Mouse (Mus musculus) limb, embryonic 13.5 days (tissue): Measurements from ENCODE around the gene Bcas3. TPM values are rescaled to one million over a fixed set of nuclear protein-coding genes. Genes with fewer than 3 reads are reported as not detected.
A peak's percentile ranks its signal among the peaks of the same experiment; 100 is the strongest.

ENCODE experiments used
- ATAC-seq: fragments of 200-750 bp; cut with Nextera tagmentation; 2 replicates; pipeline ENCODE4 v1.8.0; 2017; ENCODE audit warnings: low read depth, moderate number of reproducible peaks, moderate TSS enrichment; ENCODE audit not compliant: low FRiP score
- H3K27ac ChIP-seq: fragments of 300-500 bp; sonication (generic); 2 replicates; pipeline ENCODE4 v1.5.1; 2015; ENCODE audit warnings: inconsistent platforms, mild to moderate bottlenecking, moderate library complexity
- H3K27me3 ChIP-seq: fragments of 300-500 bp; sonication (generic); 2 replicates; pipeline ENCODE4 v1.6.1; 2015; ENCODE audit warnings: mild to moderate bottlenecking, inconsistent platforms
- H3K36me3 ChIP-seq: fragments of 300-500 bp; sonication (generic); 2 replicates; pipeline ENCODE4 v1.6.1; 2015; ENCODE audit warnings: inconsistent platforms, mild to moderate bottlenecking, moderate library complexity
- H3K4me1 ChIP-seq: fragments of 300-500 bp; sonication (generic); 2 replicates; pipeline ENCODE4 v1.6.1; 2015; ENCODE audit warnings: inconsistent platforms
- H3K4me2 ChIP-seq: fragments of 300-500 bp; sonication (generic); replicated peaks from 2 replicates; pipeline ENCODE4 v1.6.1; 2015; ENCODE audit warnings: inconsistent platforms, mild to moderate bottlenecking, moderate library complexity
- H3K4me3 ChIP-seq: fragments of 300-500 bp; sonication (generic); 2 replicates; pipeline ENCODE4 v1.5.1; 2015; ENCODE audit warnings: moderate library complexity, mild to moderate bottlenecking, inconsistent platforms
- H3K9ac ChIP-seq: fragments of 300-500 bp; sonication (generic); 2 replicates; pipeline ENCODE4 v1.6.1; 2015; ENCODE audit warnings: mild to moderate bottlenecking, inconsistent platforms
- H3K9me3 ChIP-seq: fragments of 300-500 bp; sonication (generic); 2 replicates; pipeline ENCODE4 v1.6.1; 2016; ENCODE audit warnings: inconsistent platforms
- WGBS: fragments of 180-500 bp; shearing (Covaris S2); methylation state at CpG from one replicate; pipeline ENCODE4 v1.1.7; 2015; 5-methylcytosine and 5-hydroxymethylcytosine counted together
- polyA plus RNA-seq: library from polyadenylated mRNA; unstranded; fragments of >200 nt; fragmentation: Nextera tagmentation; extraction: Ambion mirVana; gene quantifications from 2 replicates; pipeline ENCODE4 v1.2.1, GENCODE M21; 2015

Gene Bcas3
- polyA plus RNA-seq, 1 experiment from 2014 or later, result 30.3 TPM

- peak; percentile 59 for ATAC-seq
Observed at GRCm38 (mm10) chr11:85524841-85525500, 172.0 kb downstream of the Bcas3 start.

GRCm38 (mm10) chr11:85525501-85525885, 172.5 kb downstream of the Bcas3 start:
- Histone ChIP-seq H3K4me1 (peaks cover 44% of the 10 kb centered on the region), H3K9me3 (no peaks in the 10 kb centered on the region), H3K4me2 (peak overlapping the region; percentile 62), H3K36me3 (no peaks in the 10 kb centered on the region), H3K4me3 (0 out of 2 replicates have a peak overlapping the region, but pooled peaks have one; percentile 4), H3K9ac (no peak overlapping the region), H3K27ac (peak overlapping the region; percentile 59; the same call in 1 of the 2 replicates), H3K27me3 (peaks cover 26% of the 10 kb centered on the region; the same call in 1 of the 2 replicates)
- 19% methylated on average over 10 of the region's 10 CpGs for WGBS
- 0 out of 2 replicates have a peak, but pooled peaks have one; percentile 29 for ATAC-seq

More at GRCm38 (mm10) chr11:85524841-85525500, 172.0 kb downstream of the Bcas3 start:
- 23% methylated on average over 16 of the region's 16 CpGs for WGBS
- Histone ChIP-seq H3K27me3 (peaks cover 31% of the 10 kb centered on the region; the same call in 1 of the 2 replicates), H3K4me1 (peaks cover 44% of the 10 kb centered on the region), H3K9ac (peak overlapping the region; percentile 31; the same call in 1 of the 2 replicates), H3K27ac (peak overlapping the region; percentile 59), H3K36me3 (no peaks in the 10 kb centered on the region), H3K4me2 (peak overlapping the region; percentile 62), H3K4me3 (0 out of 2 replicates have a peak overlapping the region, but pooled peaks have one; percentile 4), H3K9me3 (no peaks in the 10 kb centered on the region)

GRCm38 (mm10) chr11:85525979-85526775, 173.2 kb downstream of the Bcas3 start:
- H3K27me3 ChIP-seq, result peaks cover 23% of the 10 kb centered on the region; the same call in 1 of the 2 replicates
- no peak for ATAC-seq
- no peaks in the 10 kb centered on the region for H3K36me3 ChIP-seq
- peak overlapping the region; percentile 33; the same call in 1 of the 2 replicates for H3K27ac ChIP-seq
- no peak overlapping the region for H3K9ac ChIP-seq
- no peak overlapping the region for H3K4me3 ChIP-seq
- WGBS, result 38% methylated on average over 11 of the region's 11 CpGs
- peaks cover 44% of the 10 kb centered on the region for H3K4me1 ChIP-seq
- H3K9me3 ChIP-seq, result no peaks in the 10 kb centered on the region
- H3K4me2 ChIP-seq, result peak overlapping the region; percentile 62

- Histone ChIP-seq H3K4me3 (no peak overlapping the region), H3K27me3 (peaks cover 24% of the 10 kb centered on the region; the same call in 1 of the 2 replicates), H3K9ac (no peak overlapping the region), H3K4me1 (peaks cover 49% of the 10 kb centered on the region), H3K9me3 (no peaks in the 10 kb centered on the region), H3K36me3 (no peaks in the 10 kb centered on the region), H3K27ac (no peak overlapping the region), H3K4me2 (no peak overlapping the region)
- WGBS, result 42% methylated on average over 5 of the region's 5 CpGs
- no peak for ATAC-seq
Observed at GRCm38 (mm10) chr11:85527261-85527660, 174.3 kb downstream of the Bcas3 start.

DNA sequence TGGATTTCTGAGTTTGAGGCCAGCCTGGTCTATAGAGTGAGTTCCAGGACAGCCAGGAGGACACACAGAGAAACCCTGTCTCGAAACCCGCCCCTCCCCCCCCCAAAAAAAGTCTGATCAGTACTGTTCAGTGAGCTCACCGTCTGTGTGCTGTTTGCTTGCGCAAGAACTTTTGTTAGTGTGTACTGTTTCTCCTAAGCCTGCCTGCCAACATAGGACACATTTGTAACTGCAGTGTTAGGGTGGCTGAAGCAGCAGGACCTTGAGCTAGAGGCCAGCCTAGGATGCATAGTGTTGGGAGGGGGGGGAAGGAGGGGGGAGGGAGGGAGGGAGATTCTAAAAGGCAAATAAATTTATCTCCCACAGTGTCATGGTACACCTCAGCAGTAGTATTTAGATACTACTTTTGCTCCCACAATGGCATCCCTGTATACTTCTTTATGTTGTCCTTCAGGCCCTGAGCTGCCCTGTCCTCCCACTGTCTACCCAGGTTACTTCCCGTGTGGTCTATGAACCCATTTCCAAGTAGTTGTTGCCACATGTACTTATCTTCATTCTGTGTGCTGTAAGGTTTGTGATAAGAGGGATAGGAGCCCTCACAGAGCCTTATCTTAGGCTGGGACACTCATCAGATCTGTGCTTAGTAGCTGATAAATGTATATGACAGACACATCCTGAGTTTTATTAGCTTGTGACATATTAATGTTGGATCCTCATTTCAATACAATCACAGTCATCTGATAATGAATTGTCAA, 176.7 kb downstream of the Bcas3 start:
- Histone ChIP-seq H3K36me3 (no peaks in the 10 kb centered on the region), H3K4me3 (no peak overlapping the region), H3K9ac (no peak overlapping the region), H3K4me1 (peaks cover 33% of the 10 kb centered on the region), H3K9me3 (no peaks in the 10 kb centered on the region), H3K27ac (no peak overlapping the region), H3K4me2 (no peak overlapping the region), H3K27me3 (peaks cover 19% of the 10 kb centered on the region; the same call in 1 of the 2 replicates)
- 76% methylated on average over 5 of the region's 5 CpGs for WGBS
- no peak for ATAC-seq

- Histone ChIP-seq H3K4me2 (no peak overlapping the region), H3K36me3 (no peaks in the 10 kb centered on the region), H3K4me3 (no peak overlapping the region), H3K27ac (no peak overlapping the region), H3K4me1 (peaks cover 8% of the 10 kb centered on the region; the same call in 1 of the 2 replicates), H3K27me3 (no peaks in the 10 kb centered on the region), H3K9me3 (no peaks in the 10 kb centered on the region), H3K9ac (no peak overlapping the region)
- ATAC-seq, result no peak
- WGBS, result 76% methylated on average over 4 of the region's 4 CpGs
Observed at GRCm38 (mm10) chr11:85540989-85541388, 188.0 kb downstream of the Bcas3 start.

GRCm38 (mm10) chr11:85543311-85543710, 190.3 kb downstream of the Bcas3 start:
- ATAC-seq, result no peak
- no peak overlapping the region for H3K27ac ChIP-seq
- WGBS, result 81% methylated on average over 4 of the region's 4 CpGs

GRCm38 (mm10) chr11:85545602-85546001, 192.6 kb downstream of the Bcas3 start:
- Histone ChIP-seq H3K27me3 (no peaks in the 10 kb centered on the region), H3K9ac (no peak overlapping the region), H3K27ac (no peak overlapping the region), H3K4me2 (no peak overlapping the region), H3K36me3 (no peaks in the 10 kb centered on the region), H3K9me3 (no peaks in the 10 kb centered on the region), H3K4me3 (no peak overlapping the region), H3K4me1 (peaks cover 5% of the 10 kb centered on the region; the same call in 1 of the 2 replicates)
- 11% methylated on average over 5 of the region's 5 CpGs for WGBS
- ATAC-seq, result no peak

More at GRCm38 (mm10) chr11:85543311-85543710, 190.3 kb downstream of the Bcas3 start:
- Histone ChIP-seq H3K36me3 (no peaks in the 10 kb centered on the region), H3K4me1 (peaks cover 8% of the 10 kb centered on the region; the same call in 1 of the 2 replicates), H3K4me3 (no peak overlapping the region), H3K4me2 (no peak overlapping the region), H3K9me3 (no peaks in the 10 kb centered on the region), H3K27me3 (no peaks in the 10 kb centered on the region), H3K9ac (no peak overlapping the region)

DNA sequence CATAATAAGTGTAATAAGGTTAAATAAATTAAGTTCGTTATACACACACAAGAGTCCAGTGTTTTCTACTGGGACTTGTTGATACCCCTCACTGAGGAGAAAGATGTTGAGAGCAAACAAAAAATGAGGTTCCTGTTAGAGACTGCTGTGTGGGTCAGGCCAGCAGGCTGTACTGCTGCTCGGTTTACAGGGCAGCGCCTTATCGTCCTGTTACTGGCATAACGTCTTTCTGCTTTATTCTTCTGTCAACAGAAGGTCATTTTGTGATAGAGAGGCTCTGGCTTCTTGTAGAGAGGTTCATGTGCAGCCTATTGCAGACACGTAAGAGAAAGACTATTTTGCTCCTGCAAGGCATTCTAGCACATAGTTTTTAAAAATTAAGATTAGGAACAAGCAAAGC, 195.0 kb downstream of the Bcas3 start:
- WGBS, result 52% methylated on average over 6 of the region's 6 CpGs
- Histone ChIP-seq H3K36me3 (no peaks in the 10 kb centered on the region), H3K27me3 (no peaks in the 10 kb centered on the region), H3K27ac (no peak overlapping the region), H3K4me3 (no peak overlapping the region), H3K4me1 (no peaks in the 10 kb centered on the region), H3K4me2 (no peak overlapping the region), H3K9me3 (no peaks in the 10 kb centered on the region), H3K9ac (no peak overlapping the region)
- no peak for ATAC-seq

DNA sequence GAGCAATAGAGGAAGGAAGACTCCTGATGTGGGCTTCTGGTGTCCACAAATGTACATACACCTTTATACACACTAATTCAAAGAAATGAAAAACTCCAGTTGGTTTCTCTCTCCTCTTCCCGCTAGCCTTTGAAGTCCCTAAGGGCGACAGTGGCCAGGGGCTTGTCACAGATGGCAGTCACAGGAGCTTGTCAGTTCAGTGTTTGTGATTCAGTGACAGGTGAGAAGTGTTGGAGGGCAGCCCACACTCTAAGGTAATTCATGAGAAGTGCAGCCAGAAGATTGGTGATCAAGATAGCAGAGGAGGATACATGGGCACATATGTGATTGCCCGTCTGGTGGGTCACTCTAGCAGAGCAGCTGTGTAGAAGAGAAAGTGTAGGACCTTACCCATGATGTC, 196.7 kb downstream of the Bcas3 start:
- Histone ChIP-seq H3K4me3 (no peak overlapping the region), H3K27me3 (no peaks in the 10 kb centered on the region), H3K36me3 (no peaks in the 10 kb centered on the region), H3K4me2 (no peak overlapping the region), H3K4me1 (no peaks in the 10 kb centered on the region), H3K27ac (no peak overlapping the region), H3K9ac (no peak overlapping the region), H3K9me3 (no peaks in the 10 kb centered on the region)
- 70% methylated on average over 3 of the region's 3 CpGs for WGBS
- ATAC-seq, result no peak

- ATAC-seq, result no peak
- WGBS, result 60% methylated on average over 1 of the region's 1 CpGs
- H3K4me2 ChIP-seq, result no peak overlapping the region
- H3K9me3 ChIP-seq, result no peaks in the 10 kb centered on the region
- no peak overlapping the region for H3K9ac ChIP-seq
- H3K4me3 ChIP-seq, result no peak overlapping the region
- H3K36me3 ChIP-seq, result 0 out of 2 replicates have a peak, but pooled peaks cover 3% of the 10 kb centered on the region
- H3K4me1 ChIP-seq, result 0 out of 2 replicates have a peak, but pooled peaks cover 3% of the 10 kb centered on the region
- no peaks in the 10 kb centered on the region for H3K27me3 ChIP-seq
- no peak overlapping the region for H3K27ac ChIP-seq
Observed at GRCm38 (mm10) chr11:85555066-85555465, 202.1 kb downstream of the Bcas3 start.
